Mouse (Mus musculus) layer of hippocampus, adult 8-10 months (tissue): ENCODE results near the gene Acer3. TPM values are rescaled to one million over a fixed set of nuclear protein-coding genes. Genes with fewer than 3 reads are reported as not detected.

Experiments used
- DNase-seq, 2 experiments: peaks; one replicate each; pipeline ENCODE4 v3.0.0; 2022; ENCODE audit warnings: low spot score in 2 of 2
- total RNA-seq, 4 experiments: library from RNA; stranded (reverse); gene quantifications; 2 replicates each; pipeline ENCODE4 v1.2.4; 2022

Gene Acer3
- total RNA-seq, 4 experiments from 2014 or later, result 22.7 to 32.0 (median 24.3) TPM

DNA sequence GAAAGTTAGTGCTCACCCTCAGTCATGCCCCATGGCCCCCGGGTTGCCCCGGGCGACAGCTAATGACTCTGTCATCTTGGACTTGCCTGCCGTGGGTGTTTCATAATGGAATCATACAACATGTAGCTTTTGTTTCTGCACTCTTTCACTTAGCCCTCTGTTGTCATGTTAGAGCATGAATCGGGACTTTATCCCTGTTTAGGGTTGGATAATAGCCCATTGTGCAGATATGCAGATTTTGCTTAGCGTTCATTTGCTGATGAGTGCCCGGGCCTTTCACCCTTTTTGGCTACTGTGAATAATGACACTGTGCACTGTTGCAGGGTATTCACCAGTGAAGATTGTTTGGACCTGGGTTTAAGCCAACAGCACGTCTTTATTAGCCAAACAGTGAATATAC is 134.4 kb downstream of the Acer3 start:
- DNase-seq, result peak in 1 of 2 experiments; percentile 45

DNA sequence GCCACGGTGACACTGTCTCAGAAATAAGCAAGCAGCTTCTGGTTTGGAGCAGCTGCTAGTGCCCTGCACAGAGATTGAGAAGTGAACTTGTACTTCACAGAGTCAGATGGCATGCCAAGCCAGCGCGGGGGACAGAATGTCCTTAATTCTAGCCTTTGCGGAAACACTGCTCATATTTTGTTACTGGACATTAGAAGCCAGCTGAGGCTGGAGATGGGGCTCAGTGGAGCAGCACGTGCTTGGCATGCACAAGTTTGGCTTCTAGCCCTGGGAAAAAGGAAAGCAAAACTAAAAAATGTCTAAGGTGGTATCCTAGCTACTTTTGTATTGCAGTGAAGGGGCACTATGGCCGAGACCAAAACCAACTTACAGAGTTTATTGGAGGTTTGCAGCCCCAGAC is 135.7 kb downstream of the Acer3 start:
- DNase-seq, result peak in 1 of 2 experiments; percentile 41

DNA sequence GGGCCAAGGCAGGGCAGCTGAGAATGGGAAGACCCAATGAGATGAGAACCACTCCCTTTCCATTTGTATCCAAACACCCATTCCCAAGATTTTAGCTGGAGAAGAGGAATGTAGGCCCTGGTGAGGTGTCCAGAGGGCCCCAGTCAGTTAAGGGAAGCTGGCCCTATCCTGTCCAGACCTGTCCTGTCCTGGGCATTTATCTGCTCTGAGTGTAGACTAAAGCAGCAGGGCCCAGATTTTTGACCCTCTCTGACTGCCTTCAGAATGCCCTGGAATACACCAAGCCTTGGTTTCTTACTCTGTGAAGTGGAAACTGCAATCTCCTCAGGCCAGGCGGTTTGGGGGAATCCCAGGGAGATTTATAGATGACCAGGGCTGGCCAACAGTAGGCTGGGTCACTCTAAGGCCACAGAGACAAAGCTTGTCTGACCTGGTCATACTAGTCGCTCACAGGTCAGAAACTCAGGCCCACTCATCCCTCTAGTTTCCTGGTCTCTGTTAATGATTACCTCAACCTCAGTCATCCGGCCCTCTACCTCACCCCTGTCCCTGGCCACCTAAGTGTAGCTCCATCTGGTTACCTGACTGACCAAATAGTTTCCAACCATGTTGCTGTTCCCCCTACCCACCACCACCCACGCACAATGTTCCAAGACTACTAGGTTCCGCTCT is 142.3 kb downstream of the Acer3 start:
- no peak for DNase-seq

DNA sequence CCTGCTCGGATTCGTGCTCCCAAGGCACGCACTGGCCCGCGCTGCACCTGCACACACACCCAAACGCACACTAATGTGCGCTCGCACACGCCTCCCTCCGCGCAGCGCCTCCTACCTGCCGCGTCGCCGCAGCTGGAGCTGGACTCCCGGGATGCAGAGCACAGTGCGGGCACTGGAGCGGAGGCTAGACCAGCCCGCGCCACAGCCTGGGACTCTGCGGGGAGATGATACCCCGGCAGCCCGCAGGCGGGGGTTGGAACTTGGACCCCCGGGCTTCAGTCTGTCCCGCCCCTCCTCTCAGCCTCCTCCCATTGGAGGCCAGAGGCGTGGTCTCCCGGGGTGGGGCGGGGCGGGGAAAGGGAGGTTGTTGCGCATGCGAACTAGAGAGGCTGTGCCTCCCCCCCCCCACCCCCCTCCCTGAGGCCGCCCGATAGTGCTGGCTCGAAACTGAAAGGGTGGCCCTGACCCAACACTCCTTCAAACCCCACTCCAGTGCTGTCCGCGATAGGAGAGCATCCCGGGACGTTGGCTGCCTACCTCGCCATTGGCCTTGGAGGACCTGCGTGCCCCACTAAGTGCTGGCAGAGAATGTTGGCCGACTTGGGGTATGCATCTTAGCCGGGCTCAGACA is 143.0 kb downstream of the Acer3 start, which contains the start of gene Capn5:
Gene Capn5 (minus strand): TSS at position 346 of the 631 bp plus-strand sequence.
- DNase-seq, result peak; percentile 35 to 41

DNA sequence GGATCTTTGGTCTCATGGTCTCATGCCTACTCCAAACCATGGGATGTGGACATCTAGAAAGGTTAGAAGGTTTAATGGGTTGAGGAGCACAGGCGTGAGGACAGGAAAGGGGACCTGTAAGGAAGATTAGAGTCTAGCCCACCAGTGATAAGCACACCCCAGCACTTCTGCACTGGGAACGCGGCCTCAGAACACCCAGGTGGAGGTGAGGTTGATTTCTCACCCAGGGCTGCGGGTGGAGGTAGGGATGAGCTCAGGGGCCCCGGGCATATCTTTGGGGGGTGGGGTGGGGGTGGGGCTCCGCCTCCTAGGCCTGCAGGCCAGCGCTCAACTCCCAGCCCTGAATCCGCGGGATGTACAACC is 143.5 kb downstream of the Acer3 start:
- no peak for DNase-seq

DNA sequence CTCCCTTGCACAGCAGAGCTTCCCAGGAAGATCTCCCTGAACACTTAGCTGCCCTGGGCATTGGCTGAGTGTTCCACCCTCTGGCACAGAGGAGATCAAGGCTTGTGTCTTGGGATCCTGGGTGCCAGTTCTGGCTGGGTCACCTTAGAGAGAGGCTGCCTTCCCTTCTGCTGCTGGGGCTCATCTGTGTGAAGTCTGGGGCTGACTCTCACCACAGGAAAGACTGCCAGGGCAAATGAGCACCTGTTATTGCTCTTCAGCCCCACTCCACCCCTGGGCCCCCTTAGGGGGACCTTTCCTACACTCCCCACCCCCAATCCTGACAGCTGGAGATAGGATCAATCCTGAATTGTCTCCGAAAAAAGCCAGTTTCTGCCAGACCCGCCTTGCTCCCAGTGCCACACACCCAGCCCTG is 143.9 kb downstream of the Acer3 start:
- no peak for DNase-seq

DNA sequence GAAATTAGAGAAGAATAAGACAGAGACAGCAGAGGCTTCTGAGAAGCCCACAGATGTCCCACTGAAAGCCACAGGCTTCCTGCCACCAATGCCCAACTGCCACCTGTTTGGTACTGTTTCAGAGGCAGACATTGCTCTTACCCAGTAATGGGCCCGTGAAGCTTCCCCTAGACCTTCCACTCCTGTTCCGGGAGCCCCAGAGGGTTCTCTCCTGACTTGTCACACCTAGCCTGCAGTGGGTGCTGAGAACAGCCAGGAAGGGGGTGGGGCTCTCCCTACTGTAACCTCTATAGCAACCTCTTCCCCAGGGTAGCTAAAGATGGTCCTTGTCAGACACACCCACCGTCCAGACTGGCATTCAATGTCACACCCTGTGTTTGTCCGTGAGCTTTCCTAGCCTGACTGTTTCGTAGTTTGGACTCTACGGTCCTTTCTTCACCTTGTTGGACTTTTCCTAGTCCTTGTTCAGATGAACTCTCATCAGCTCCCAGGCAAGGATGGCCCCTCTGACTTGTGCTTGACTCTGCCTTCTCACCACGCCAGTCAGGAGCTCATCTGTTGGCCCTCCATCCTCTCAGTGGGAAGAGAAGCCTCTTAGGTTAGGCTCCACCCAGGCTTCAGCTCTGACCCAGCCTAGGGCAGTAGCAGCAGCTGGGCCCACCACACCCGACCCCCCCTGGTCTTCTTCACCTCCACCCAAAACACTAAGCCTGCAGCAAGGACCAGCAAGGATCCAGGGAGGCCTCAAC is 144.5 kb downstream of the Acer3 start:
- DNase-seq, result no peak

DNA sequence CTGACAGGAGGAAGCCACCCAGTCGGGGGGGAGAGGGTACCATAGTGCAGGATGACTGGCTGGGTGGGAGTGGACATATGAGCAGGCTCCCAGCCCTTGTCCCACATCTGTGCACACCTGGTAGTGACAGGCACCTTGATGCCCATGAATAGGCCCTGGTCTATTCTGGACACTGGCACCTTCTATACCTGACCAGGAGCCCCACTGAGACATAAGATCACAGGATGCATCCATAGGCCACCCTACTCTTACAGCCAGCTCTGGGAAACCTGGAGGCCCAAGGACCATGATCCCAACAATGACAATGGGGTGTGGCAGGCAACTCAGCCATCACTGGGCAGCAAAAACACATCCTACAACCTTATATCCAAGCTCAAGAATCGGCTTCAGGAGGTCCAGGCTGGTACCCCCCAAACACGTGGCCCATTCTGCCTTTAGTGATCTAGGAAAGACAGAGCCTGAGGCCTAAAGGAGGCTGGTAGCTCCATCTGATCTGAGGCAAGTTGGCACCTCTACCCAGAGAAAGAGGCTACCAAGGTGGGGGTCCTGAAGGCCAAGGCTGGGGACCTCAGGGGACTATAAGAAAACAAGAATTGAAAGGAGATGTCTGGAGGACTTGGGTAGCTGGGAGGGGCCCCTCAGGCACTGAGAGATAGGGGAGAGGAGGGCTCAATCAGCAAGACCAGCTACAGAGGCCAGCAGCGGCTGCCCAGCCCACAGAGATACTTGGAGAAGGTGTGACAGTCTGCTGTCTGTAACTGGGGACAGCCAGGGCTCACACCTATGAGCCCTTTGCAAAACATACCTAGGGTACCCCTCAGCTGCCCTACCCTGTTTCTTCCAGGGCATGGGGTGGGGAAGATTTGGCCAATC is 145.9 kb downstream of the Acer3 start:
- DNase-seq, result no peak

DNA sequence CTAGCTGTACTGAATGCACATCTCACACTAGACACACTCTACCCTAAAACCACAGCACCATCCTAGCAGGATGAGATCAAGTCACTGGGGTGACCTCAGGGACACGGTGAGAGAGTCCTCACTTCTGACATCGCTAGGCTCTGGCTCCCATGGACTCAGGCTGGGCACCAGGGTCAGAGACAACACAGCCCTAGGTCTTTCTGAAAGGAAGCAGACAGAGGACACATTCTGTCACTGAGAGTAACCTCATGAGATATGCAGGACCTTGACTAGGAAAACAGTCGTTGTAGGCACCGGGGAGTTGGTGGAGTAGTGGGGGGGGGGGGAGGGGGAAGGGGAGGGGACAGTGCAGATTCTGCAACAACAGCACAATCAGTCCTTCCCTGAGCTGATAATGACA is 147.6 kb downstream of the Acer3 start:
- no peak for DNase-seq

DNA sequence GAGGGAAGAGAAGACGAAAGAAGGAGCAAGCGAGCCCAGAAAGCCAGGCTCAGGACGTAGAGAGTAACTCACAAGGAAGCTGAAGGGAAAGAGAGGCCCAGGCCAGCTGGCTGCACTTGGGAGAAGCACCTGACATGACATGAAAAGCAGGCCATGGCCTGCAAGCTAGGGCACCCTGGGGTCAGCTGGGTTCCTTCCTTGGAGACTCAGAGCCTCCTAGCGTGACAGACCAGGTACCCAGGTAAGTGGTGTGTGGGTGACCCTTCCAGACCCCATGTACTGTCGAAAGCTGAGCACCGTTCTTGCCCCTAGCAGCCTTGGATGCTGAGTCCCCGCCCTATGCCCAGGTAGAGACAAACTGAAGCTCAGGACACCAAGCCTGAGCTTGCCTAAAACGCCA is 148.3 kb downstream of the Acer3 start:
- DNase-seq, result no peak

DNA sequence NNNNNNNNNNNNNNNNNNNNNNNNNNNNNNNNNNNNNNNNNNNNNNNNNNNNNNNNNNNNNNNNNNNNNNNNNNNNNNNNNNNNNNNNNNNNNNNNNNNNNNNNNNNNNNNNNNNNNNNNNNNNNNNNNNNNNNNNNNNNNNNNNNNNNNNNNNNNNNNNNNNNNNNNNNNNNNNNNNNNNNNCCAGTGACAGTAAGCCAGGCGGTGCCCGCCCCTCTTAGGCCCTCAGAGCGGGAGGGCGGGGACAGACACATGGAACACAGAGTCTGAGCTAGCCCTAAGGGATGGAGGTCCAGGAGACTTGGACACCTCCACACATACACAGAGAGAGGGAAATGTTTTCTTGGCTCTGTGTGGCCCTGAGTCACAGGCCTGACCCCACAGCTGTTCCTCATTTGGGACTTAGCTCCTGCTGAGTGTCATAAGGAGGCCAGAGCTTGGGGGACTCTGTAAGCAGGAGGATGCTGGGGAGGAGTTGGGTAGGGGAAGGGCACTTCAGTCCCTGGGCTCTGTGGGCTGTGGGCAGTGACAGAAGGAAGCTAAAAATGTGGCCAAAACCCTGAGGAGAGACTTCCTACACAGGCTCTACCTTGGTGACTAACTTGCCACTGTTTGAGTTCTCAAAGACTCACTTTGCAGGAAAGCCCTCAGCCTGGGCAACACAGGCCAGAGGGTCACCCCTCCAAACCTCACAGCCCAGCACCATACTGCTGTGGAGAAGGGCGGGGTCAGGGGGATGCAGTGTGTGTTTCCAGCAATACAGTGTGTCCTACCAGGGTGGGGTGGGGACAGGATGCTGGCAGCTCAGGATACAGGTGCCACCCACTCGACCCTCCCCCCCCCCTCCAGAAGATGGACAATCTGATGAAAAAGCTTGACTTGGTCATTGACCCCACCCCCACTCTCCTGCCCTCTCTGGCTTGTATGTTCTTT is 149.6 kb downstream of the Acer3 start:
- DNase-seq, result no peak

DNA sequence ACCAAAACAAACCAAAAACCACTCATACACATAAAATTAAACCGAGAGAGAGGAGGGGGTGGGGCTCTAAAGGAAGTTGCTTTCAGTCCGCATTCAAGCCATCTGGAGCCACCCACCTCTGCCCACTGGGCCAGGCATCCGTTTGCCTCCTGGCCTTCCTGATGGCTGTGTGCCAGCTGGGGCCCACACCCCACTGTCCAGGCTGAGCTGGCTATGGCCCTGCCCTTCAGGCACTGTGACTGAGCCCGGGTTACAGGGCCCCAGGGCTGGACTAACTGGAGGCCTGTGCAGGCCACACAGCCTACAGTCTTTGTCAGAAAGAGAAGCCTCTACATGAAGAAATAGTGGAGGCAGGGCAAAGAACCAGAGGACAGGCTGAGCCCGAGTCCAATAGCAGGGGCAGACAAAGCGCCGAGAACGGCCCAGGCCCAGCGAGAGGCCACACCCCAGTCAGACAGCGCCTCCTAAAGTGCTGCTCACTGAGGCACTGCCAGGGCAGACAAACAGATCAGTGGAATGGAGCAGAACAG is 155.9 kb downstream of the Acer3 start:
- DNase-seq, result no peak

DNA sequence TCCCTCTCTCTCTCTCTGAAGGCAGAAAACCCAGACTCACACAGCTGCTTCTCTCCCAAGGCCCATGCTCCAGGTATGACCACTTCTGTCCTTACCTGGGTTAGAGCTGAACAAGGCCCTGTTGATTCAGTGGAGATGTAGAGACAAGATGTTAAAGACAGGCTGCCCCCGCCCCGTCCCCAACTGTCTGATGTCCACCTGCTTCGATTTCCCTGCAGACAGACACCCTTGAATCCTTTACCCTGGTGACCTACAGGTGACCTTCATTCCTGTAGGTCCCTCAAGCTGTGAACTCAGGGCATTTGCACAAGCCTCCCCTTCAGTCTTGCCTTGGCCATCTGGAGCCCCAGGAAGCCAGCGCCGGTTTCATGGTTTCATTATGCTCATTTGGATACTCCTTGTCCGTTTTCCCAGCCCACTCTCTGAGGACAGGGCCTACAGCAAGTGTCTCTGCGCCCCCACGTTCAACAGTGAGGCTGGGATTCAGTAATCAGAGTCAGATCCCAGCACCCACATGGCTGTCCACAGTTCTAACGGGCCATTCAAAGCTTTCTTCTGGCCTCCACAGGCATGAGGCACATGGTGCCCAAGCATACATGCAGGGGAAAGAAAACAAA is 156.5 kb downstream of the Acer3 start:
- no peak for DNase-seq

DNA sequence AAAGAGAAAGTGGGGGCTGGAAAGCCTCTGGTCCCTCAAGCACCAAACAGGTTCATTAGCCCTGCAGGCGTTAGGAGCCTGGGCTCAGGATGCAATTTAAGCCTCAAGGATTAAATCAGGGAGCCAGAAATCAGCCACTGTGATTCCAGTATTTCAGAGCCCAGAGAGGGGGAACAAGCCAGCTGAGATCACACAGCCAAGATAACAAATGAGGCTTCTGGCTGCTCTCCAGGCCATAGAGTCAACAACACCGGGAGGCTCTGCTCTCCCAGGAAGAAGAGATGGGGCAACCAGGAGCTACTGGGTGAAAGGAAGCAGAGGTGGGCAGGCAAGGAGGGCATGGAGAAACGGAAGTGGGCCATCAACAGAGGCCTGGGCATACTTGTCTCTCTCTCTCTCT is 157.3 kb downstream of the Acer3 start:
- no peak for DNase-seq

DNA sequence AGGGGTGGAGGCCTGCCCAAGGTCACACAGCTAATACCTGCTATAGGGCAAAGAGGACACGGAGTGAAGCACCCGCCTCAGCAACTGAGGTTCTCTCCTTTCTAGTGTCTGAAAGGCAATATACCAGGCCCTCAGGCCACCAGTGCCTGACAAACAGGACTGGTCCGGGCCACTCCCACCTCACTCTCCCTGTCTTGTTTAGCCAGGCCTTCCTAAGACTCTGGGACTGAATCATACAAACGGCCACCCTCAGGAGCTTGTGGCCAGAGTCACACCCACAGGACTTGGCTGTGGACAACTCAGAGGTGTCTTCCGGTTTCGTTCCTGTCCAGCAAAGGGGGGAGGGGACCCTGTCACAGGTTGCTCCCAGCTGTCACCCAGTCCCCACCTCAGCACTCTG is 158.8 kb downstream of the Acer3 start:
- DNase-seq, result no peak

DNA sequence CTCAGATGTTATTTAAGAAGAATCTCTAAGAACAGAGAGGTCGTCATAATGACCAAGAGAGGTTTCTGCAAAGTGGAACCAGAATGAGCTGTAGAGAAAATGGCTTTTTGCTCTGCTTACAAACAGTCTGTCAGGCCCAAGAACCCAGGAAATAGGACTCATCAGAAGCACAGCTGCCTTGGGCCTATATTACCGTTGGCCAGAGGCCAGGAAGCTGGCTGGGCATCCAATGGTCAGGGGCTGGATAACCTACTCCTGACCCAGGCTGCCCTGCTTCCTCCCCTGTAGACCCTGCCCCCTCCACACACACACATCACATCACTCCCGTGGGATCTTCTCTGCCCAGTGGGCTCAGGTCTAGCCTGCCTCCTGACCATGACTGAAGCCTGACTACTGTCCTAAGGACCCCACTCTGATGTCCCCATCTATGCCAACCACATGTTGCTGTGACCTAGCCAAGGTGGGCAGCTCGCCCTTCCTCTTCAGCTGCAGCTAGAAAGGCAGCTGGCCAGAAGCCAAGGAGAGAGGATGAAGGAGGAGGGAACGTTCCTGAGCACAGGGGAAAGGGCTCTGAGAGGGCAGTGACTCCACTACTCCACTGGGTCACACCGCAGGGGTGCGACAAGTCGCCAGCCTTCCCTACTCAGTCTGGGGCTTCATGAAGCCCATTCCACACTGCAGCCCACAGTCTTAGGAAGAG is 160.8 kb downstream of the Acer3 start:
- DNase-seq, result no peak

DNA sequence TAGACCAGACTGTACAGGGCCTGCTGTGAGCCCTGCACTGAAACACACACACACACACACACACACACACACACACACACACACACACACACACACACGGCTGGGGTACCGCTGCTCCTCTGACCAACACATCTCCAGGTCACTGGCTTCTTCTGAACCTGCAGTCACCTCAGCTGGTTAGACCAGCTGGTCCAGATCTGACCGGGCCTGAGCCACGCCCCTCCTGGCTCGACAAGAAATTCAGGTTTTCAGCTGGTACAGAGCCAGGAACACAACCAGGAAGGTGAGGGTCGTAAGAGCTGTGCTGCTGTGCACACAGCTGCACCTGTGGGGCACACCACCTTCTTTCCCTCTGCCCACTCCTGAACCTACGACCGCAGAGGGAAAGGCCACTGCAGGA is 162.5 kb downstream of the Acer3 start:
- no peak for DNase-seq

DNA sequence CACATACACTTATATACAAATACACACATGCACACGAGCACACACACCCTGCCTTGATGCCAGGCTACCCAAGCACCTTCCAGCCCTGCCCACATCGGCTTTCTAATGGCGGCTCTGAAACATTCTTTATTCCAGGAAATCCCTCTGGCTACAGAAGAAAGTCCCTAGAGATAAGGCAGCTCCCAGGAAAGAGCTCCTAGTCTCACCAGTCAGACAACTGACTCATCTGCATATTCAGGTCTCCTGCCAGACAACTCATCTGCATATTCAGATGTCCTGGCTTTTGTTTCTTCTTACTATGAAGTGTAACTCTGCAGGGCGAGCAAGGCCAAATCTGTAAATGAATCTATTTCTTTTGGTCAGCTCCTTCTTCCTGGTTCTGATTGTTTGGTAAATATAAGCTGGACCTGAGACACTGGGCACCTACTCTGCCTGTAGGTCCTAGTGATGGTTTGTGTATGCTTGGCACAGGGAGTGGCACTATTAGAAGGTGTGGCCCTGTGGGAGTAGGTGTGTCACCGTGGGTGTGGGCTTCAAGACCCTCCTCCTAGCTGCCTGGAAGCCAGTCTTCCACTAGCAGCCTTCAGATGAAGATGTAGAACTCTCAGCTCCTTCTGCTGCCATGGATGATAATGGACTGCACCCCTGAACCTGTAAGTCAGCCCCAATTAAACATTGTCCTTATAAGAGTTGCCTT is 163.2 kb downstream of the Acer3 start:
- no peak for DNase-seq
